Mouse (Mus musculus): ENCODE measurements around the gene Galnt18. TPM values are rescaled to one million over a fixed set of nuclear protein-coding genes. Genes with fewer than 3 reads are reported as not detected.

Gene Galnt18
- total RNA-seq, 1 experiment, result 0.89 TPM

DNA sequence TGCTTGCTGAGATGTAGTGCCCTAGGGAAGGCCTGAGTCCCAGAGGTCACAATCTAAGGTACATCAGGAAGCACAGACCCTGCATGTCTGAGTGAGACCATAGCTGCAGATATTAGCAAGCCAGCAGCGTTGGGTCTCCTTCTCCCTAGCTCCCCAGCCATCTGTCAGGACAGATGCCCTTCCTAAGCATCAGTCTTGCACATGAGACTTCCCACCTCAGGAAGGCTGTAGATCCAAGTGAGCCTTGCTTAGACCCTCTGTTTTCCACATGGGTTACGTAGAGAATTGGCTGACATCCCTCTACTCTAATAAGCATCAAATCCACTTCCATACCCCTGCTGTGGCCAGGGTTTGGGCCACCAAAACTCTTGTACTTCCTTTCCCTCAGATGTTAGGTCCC is 76.8 kb downstream of the Galnt18 start:
- H3K9me3 ChIP-seq (ENCODE audit: control insufficient read depth, insufficient read depth, low read depth, low read length), result no peaks in the 10 kb centered on the region
- in situ Hi-C loops (cut with MboI; ENCODE audit: low sequenced_read_pairs in 2 of 2, unreplicated experiment in 2 of 2), result no loop called here
- DNase-seq (ENCODE audit: low read depth, low spot score), result no peak
- no peak for TF ChIP-seq HCFC1 (IDR thresholded peaks at IDR 0.05; ENCODE audit: borderline replicate concordance, insufficient read depth, low read length)
- no peak for TF ChIP-seq ZC3H11A (IDR thresholded peaks at IDR 0.05; ENCODE audit: borderline replicate concordance, low read depth, low read length)
- no peak for TF ChIP-seq ZNF384 (IDR thresholded peaks at IDR 0.05; ENCODE audit: low read depth, low read length)
- no peak for TF ChIP-seq CHD2 (IDR thresholded peaks at IDR 0.05; ENCODE audit: low read depth, low read length)
- TF ChIP-seq MAFK (IDR thresholded peaks at IDR 0.05; ENCODE audit: insufficient read depth, low read depth, low read length), result no peak
- H3K9ac ChIP-seq (ENCODE audit: insufficient read depth, low read depth, low read length, poor library complexity, severe bottlenecking), result no peak overlapping the region
- no peak overlapping the region for H3K4me3 ChIP-seq (ENCODE audit: insufficient read depth in 1 of 2, low read depth in 1 of 2, low read length in 2 of 2, poor library complexity in 1 of 2, severe bottlenecking in 1 of 2)
- H3K4me1 ChIP-seq (ENCODE audit: control insufficient read depth in 2 of 2, insufficient read depth in 2 of 2, low read length in 2 of 2, poor library complexity in 1 of 2), result no peaks in the 10 kb centered on the region
- H3K27ac ChIP-seq (ENCODE audit: insufficient read depth, low read depth, low read length, poor library complexity, severe bottlenecking), result no peak overlapping the region
- H3K36me3 ChIP-seq (ENCODE audit: control insufficient read depth, insufficient read depth, low read length, poor library complexity, severe bottlenecking), result no peaks in the 10 kb centered on the region

DNA sequence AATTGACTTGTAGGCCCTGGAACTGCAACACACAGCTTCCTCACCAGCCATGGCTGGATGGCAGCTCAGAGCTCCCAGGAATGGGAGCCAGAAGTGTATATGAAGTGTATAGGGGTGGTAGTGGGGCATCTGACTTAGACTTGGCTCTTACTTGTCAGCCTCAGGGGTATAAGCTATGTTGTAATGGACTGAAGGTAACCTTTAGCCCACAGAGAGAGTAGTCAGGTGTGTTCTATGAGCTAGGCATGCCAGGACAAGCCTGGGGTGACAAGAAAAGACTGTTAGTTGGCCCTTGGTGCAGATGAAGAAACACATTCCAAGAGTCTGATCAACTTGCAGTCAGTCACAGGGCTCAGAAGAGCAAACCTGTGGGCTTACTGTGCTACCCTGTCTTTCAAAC is 78.0 kb downstream of the Galnt18 start:
- Histone ChIP-seq H3K9ac (ENCODE audit: insufficient read depth, low read depth, low read length, poor library complexity, severe bottlenecking) (no peak overlapping the region), H3K36me3 (ENCODE audit: control insufficient read depth, insufficient read depth, low read length, poor library complexity, severe bottlenecking) (no peaks in the 10 kb centered on the region), H3K27ac (ENCODE audit: insufficient read depth, low read depth, low read length, poor library complexity, severe bottlenecking) (no peak overlapping the region), H3K9me3 (ENCODE audit: control insufficient read depth, insufficient read depth, low read depth, low read length) (no peaks in the 10 kb centered on the region), H3K4me3 (ENCODE audit: insufficient read depth in 1 of 2, low read depth in 1 of 2, low read length in 2 of 2, poor library complexity in 1 of 2, severe bottlenecking in 1 of 2) (no peak overlapping the region), H3K4me1 (ENCODE audit: control insufficient read depth in 2 of 2, insufficient read depth in 2 of 2, low read length in 2 of 2, poor library complexity in 1 of 2) (no peaks in the 10 kb centered on the region)
- in situ Hi-C loops (cut with MboI; ENCODE audit: low sequenced_read_pairs in 2 of 2, unreplicated experiment in 2 of 2), result no loop called here
- no peak for TF ChIP-seq CHD2 (IDR thresholded peaks at IDR 0.05; ENCODE audit: low read depth, low read length)
- no peak for TF ChIP-seq HCFC1 (IDR thresholded peaks at IDR 0.05; ENCODE audit: borderline replicate concordance, insufficient read depth, low read length)
- no peak for TF ChIP-seq ZC3H11A (IDR thresholded peaks at IDR 0.05; ENCODE audit: borderline replicate concordance, low read depth, low read length)
- DNase-seq (ENCODE audit: low read depth, low spot score), result no peak

DNA sequence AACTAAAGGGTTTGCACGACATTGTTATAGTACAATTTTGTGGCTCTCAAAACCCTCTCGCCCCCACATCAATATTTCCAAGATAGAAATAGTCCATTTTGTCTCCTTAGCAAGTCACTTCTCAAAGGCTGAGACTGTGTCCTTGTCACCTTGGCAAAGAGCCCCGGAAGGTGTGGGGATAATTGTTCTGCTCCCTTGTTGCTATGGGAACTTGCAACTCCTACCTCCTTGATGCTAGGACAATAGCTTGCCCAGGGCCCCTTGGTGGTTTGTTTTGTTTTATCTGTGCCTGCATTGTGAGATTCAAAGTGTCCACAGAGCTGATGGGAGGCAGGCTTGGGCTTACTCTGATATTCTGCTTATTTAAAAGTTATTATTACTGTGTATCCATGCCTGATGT is 80.3 kb downstream of the Galnt18 start:
- H3K4me3 ChIP-seq (ENCODE audit: insufficient read depth in 1 of 2, low read depth in 1 of 2, low read length in 2 of 2, poor library complexity in 1 of 2, severe bottlenecking in 1 of 2), result no peak overlapping the region
- no peak for TF ChIP-seq MAFK (IDR thresholded peaks at IDR 0.05; ENCODE audit: insufficient read depth, low read depth, low read length)
- TF ChIP-seq ZC3H11A (IDR thresholded peaks at IDR 0.05; ENCODE audit: borderline replicate concordance, low read depth, low read length), result no peak
- no peak for TF ChIP-seq CHD2 (IDR thresholded peaks at IDR 0.05; ENCODE audit: low read depth, low read length)
- TF ChIP-seq HCFC1 (IDR thresholded peaks at IDR 0.05; ENCODE audit: borderline replicate concordance, insufficient read depth, low read length), result no peak
- no peak for TF ChIP-seq ZNF384 (IDR thresholded peaks at IDR 0.05; ENCODE audit: low read depth, low read length)
- no peak overlapping the region for H3K9ac ChIP-seq (ENCODE audit: insufficient read depth, low read depth, low read length, poor library complexity, severe bottlenecking)
- no peak for DNase-seq (ENCODE audit: low read depth, low spot score)
- no peaks in the 10 kb centered on the region for H3K36me3 ChIP-seq (ENCODE audit: control insufficient read depth, insufficient read depth, low read length, poor library complexity, severe bottlenecking)
- in situ Hi-C loops (cut with MboI; ENCODE audit: low sequenced_read_pairs in 2 of 2, unreplicated experiment in 2 of 2), result no loop called here
- H3K27ac ChIP-seq (ENCODE audit: insufficient read depth, low read depth, low read length, poor library complexity, severe bottlenecking), result no peak overlapping the region
- no peaks in the 10 kb centered on the region for H3K9me3 ChIP-seq (ENCODE audit: control insufficient read depth, insufficient read depth, low read depth, low read length)
- no peaks in the 10 kb centered on the region for H3K4me1 ChIP-seq (ENCODE audit: control insufficient read depth in 2 of 2, insufficient read depth in 2 of 2, low read length in 2 of 2, poor library complexity in 1 of 2)

DNA sequence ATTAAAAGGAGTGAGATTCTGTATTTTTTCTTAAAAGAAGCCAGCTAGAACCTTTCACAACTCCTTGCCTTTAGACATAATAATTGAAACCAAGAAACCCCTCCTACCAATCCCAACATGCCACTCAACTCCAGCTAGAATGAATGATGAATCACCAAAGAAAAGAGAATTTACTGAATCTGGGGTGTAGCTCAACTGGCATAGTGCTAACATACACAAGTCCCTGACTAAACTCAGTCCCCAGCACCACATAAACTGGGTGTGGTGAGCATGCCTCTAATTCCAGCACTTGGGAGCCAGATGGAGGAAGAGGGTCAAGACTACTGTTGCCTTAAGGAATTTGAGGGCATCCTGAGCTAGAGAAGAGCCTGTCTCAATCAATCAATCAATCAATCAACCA is 83.6 kb downstream of the Galnt18 start:
- no peak overlapping the region for H3K4me3 ChIP-seq (ENCODE audit: insufficient read depth in 1 of 2, low read depth in 1 of 2, low read length in 2 of 2, poor library complexity in 1 of 2, severe bottlenecking in 1 of 2)
- TF ChIP-seq MAFK (IDR thresholded peaks at IDR 0.05; ENCODE audit: insufficient read depth, low read depth, low read length) (no peak), HCFC1 (IDR thresholded peaks at IDR 0.05; ENCODE audit: borderline replicate concordance, insufficient read depth, low read length) (no peak), CHD2 (IDR thresholded peaks at IDR 0.05; ENCODE audit: low read depth, low read length) (no peak), ZNF384 (IDR thresholded peaks at IDR 0.05; ENCODE audit: low read depth, low read length) (no peak)
- in situ Hi-C loops (cut with MboI; ENCODE audit: low sequenced_read_pairs in 2 of 2, unreplicated experiment in 2 of 2), result no loop called here

DNA sequence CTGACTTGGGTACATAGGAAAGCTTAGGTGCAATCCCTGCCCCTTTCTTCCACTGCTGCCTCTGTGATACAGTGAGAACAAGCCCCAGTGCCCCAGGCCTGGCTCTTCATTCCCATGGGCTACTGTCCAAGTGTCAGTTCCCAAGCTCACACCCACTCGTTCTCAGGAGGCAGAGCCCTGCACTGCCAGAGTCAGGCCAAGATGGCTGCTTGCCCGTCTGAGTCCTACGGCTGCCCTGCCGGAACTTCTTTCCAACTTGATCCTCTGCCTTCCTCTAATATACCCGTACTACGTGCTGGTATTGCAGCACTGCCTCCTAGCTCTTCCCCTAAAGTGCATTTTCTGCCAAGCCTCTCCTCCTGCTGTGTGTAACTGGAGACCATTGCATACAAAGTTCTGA is 85.5 kb downstream of the Galnt18 start:
- TF ChIP-seq ZNF384 (IDR thresholded peaks at IDR 0.05; ENCODE audit: low read depth, low read length) (no peak), CHD2 (IDR thresholded peaks at IDR 0.05; ENCODE audit: low read depth, low read length) (no peak), MAFK (IDR thresholded peaks at IDR 0.05; ENCODE audit: insufficient read depth, low read depth, low read length) (no peak), ZC3H11A (IDR thresholded peaks at IDR 0.05; ENCODE audit: borderline replicate concordance, low read depth, low read length) (no peak), HCFC1 (IDR thresholded peaks at IDR 0.05; ENCODE audit: borderline replicate concordance, insufficient read depth, low read length) (no peak)
- Histone ChIP-seq H3K4me1 (ENCODE audit: control insufficient read depth in 2 of 2, insufficient read depth in 2 of 2, low read length in 2 of 2, poor library complexity in 1 of 2) (no peaks in the 10 kb centered on the region), H3K9ac (ENCODE audit: insufficient read depth, low read depth, low read length, poor library complexity, severe bottlenecking) (no peak overlapping the region), H3K4me3 (ENCODE audit: insufficient read depth in 1 of 2, low read depth in 1 of 2, low read length in 2 of 2, poor library complexity in 1 of 2, severe bottlenecking in 1 of 2) (no peak overlapping the region), H3K9me3 (ENCODE audit: control insufficient read depth, insufficient read depth, low read depth, low read length) (no peaks in the 10 kb centered on the region), H3K36me3 (ENCODE audit: control insufficient read depth, insufficient read depth, low read length, poor library complexity, severe bottlenecking) (no peaks in the 10 kb centered on the region), H3K27ac (ENCODE audit: insufficient read depth, low read depth, low read length, poor library complexity, severe bottlenecking) (no peak overlapping the region)
- in situ Hi-C loops (cut with MboI; ENCODE audit: low sequenced_read_pairs in 2 of 2, unreplicated experiment in 2 of 2), result no loop called here
- DNase-seq (ENCODE audit: low read depth, low spot score), result no peak

More for the DNA sequence above, 83.6 kb downstream of the Galnt18 start:
- Histone ChIP-seq H3K9ac (ENCODE audit: insufficient read depth, low read depth, low read length, poor library complexity, severe bottlenecking) (no peak overlapping the region), H3K27ac (ENCODE audit: insufficient read depth, low read depth, low read length, poor library complexity, severe bottlenecking) (no peak overlapping the region), H3K9me3 (ENCODE audit: control insufficient read depth, insufficient read depth, low read depth, low read length) (no peaks in the 10 kb centered on the region), H3K4me1 (ENCODE audit: control insufficient read depth in 2 of 2, insufficient read depth in 2 of 2, low read length in 2 of 2, poor library complexity in 1 of 2) (no peaks in the 10 kb centered on the region), H3K36me3 (ENCODE audit: control insufficient read depth, insufficient read depth, low read length, poor library complexity, severe bottlenecking) (no peaks in the 10 kb centered on the region)
- DNase-seq (ENCODE audit: low read depth, low spot score), result no peak

All from ES-E14 (cell line).